Mouse (Mus musculus) heart, embryonic 14.5 days (tissue): ENCODE measurements at regions not wholly inside any gene's neighbourhood (a gene's known extent, or its start where the extent isn't known, plus 50 kb on each side); places are given as distances from the start of the nearest gene placed in this dataset.
A peak's percentile ranks its signal among the peaks of the same experiment; 100 is the strongest.

Source experiments
- ATAC-seq: fragments of 200-750 bp; cut with Nextera tagmentation; 2 replicates; pipeline ENCODE4 v1.8.0; 2017; ENCODE audit warnings: low read depth, moderate TSS enrichment; ENCODE audit not compliant: insufficient number of reproducible peaks, insufficient read depth, low FRiP score
- H3K27ac ChIP-seq, 2 experiments: fragments of 200-500 bp in 1 of 2; fragments of 300-500 bp in 1 of 2; sonication (generic) in 1 of 2; replicated peaks in 1 of 2; 2 replicates each; pipeline ENCODE4 v1.5.1; 2012 to 2014; ENCODE audit warnings: low read depth in 2 of 2, low read length in 2 of 2, control low read depth in 1 of 2, mild to moderate bottlenecking in 1 of 2, mixed read lengths in 1 of 2; ENCODE audit not compliant: control insufficient read depth in 1 of 2, insufficient read depth in 1 of 2
- H3K27me3 ChIP-seq: fragments of 300-500 bp; sonication (generic); 2 replicates; pipeline ENCODE4 v1.6.1; 2014; ENCODE audit warnings: mild to moderate bottlenecking, low read length, control low read depth; ENCODE audit not compliant: control insufficient read depth, insufficient read depth
- H3K36me3 ChIP-seq: fragments of 300-500 bp; sonication (generic); 2 replicates; pipeline ENCODE4 v1.6.1; 2014; ENCODE audit warnings: mild to moderate bottlenecking, control low read depth, low read length, mixed read lengths; ENCODE audit not compliant: control insufficient read depth, insufficient read depth
- H3K4me1 ChIP-seq, 2 experiments: fragments of 200-500 bp in 1 of 2; fragments of 300-500 bp in 1 of 2; sonication (generic) in 1 of 2; 2 replicates each; pipeline ENCODE4 v1.6.1; 2012 to 2014; ENCODE audit warnings: low read length in 2 of 2, control low read depth in 1 of 2, mixed read lengths in 1 of 2; ENCODE audit not compliant: control insufficient read depth in 2 of 2, insufficient read depth in 2 of 2
- H3K4me2 ChIP-seq: fragments of 300-500 bp; sonication (generic); 2 replicates; pipeline ENCODE4 v1.6.1; 2014; ENCODE audit warnings: mild to moderate bottlenecking, low read length
- H3K4me3 ChIP-seq, 2 experiments: fragments of 200-500 bp in 1 of 2; fragments of 300-500 bp in 1 of 2; sonication (generic) in 1 of 2; 2 replicates each; pipeline ENCODE4 v1.5.1; 2012 to 2014; ENCODE audit warnings: low read length in 2 of 2, mild to moderate bottlenecking in 2 of 2, control low read depth in 1 of 2, low read depth in 1 of 2, moderate library complexity in 1 of 2; ENCODE audit not compliant: control insufficient read depth in 1 of 2, insufficient read depth in 1 of 2
- H3K9ac ChIP-seq: fragments of 300-500 bp; sonication (generic); 2 replicates; pipeline ENCODE4 v1.6.1; 2014; ENCODE audit warnings: mild to moderate bottlenecking, low read length
- H3K9me3 ChIP-seq: fragments of 300-500 bp; sonication (generic); 2 replicates; pipeline ENCODE4 v1.6.1; 2016; ENCODE audit warnings: low read length, control low read depth; ENCODE audit not compliant: control insufficient read depth
- WGBS: fragments of 180-500 bp; shearing (Covaris S2); extraction: QIAGEN DNeasy Blood & Tissue Kit; methylation state at CpG from one replicate; pipeline ENCODE4 v1.1.7; 2014; 5-methylcytosine and 5-hydroxymethylcytosine counted together

GRCm38 (mm10) chr16:5431111-5431510 is 175.3 kb upstream of the Eef2kmt start:
- peaks cover 18 to 40% of the 10 kb centered on the region in 2 experiments for H3K4me1 ChIP-seq
- peak overlapping the region; percentile 55 for H3K9ac ChIP-seq

GRCm38 (mm10) chr16:5429466-5429865 is 173.7 kb upstream of the Eef2kmt start:
- H3K9me3 ChIP-seq, result no peaks in the 10 kb centered on the region
- no peak overlapping the region for H3K4me2 ChIP-seq
- H3K36me3 ChIP-seq, result no peaks in the 10 kb centered on the region
- 92% methylated on average over 2 of the region's 2 CpGs for WGBS
- H3K27me3 ChIP-seq, result no peaks in the 10 kb centered on the region
- no peak for ATAC-seq
- H3K27ac ChIP-seq, result no peak overlapping the region
- H3K4me1 ChIP-seq, result peaks cover 18 to 40% of the 10 kb centered on the region in 2 experiments
- H3K9ac ChIP-seq, result no peak overlapping the region
- no peak overlapping the region for H3K4me3 ChIP-seq

More at GRCm38 (mm10) chr16:5431111-5431510, 175.3 kb upstream of the Eef2kmt start:
- 14% methylated on average over 3 of the region's 3 CpGs for WGBS
- no peaks in the 10 kb centered on the region for H3K36me3 ChIP-seq
- peak overlapping the region; percentile 89 to 93 for H3K27ac ChIP-seq
- ATAC-seq, result peak; percentile 92
- H3K4me2 ChIP-seq, result peak overlapping the region; percentile 56
- no peaks in the 10 kb centered on the region for H3K27me3 ChIP-seq
- H3K4me3 ChIP-seq, result peak overlapping the region; percentile 25 to 34
- no peaks in the 10 kb centered on the region for H3K9me3 ChIP-seq

GRCm38 (mm10) chr16:5425908-5426307 is 170.1 kb upstream of the Eef2kmt start:
- no peaks in the 10 kb centered on the region for H3K9me3 ChIP-seq
- 81% methylated on average over 2 of the region's 2 CpGs for WGBS
- peaks cover 9 to 16% of the 10 kb centered on the region in 2 experiments; a peak in 3 of 4 replicates for H3K4me1 ChIP-seq
- H3K27me3 ChIP-seq, result no peaks in the 10 kb centered on the region
- no peak for ATAC-seq
- H3K9ac ChIP-seq, result no peak overlapping the region
- no peak overlapping the region for H3K4me3 ChIP-seq
- no peaks in the 10 kb centered on the region for H3K36me3 ChIP-seq
- H3K27ac ChIP-seq, result no peak overlapping the region
- no peak overlapping the region for H3K4me2 ChIP-seq

GRCm38 (mm10) chr16:5422041-5422440 is 166.3 kb upstream of the Eef2kmt start:
- Histone ChIP-seq H3K9ac (no peak overlapping the region), H3K4me1 (peaks cover 10 to 17% of the 10 kb centered on the region in 2 experiments; a peak in 3 of 4 replicates), H3K36me3 (no peaks in the 10 kb centered on the region), H3K27me3 (no peaks in the 10 kb centered on the region), H3K4me2 (no peak overlapping the region), H3K9me3 (no peaks in the 10 kb centered on the region), H3K4me3 (no peak overlapping the region), H3K27ac (no peak overlapping the region)
- WGBS, result 85% methylated on average over 6 of the region's 6 CpGs
- ATAC-seq, result no peak

- 75% methylated on average over 5 of the region's 5 CpGs for WGBS
- no peaks in the 10 kb centered on the region for H3K9me3 ChIP-seq
These were observed 165.8 kb upstream of the Eef2kmt start for GRCm38 (mm10) chr16:5421591-5421990.

GRCm38 (mm10) chr16:5419467-5419866 is 163.7 kb upstream of the Eef2kmt start:
- H3K36me3 ChIP-seq, result no peaks in the 10 kb centered on the region
- no peak overlapping the region for H3K4me2 ChIP-seq
- H3K9me3 ChIP-seq, result no peaks in the 10 kb centered on the region
- H3K27ac ChIP-seq, result peak overlapping the region; percentile 29 to 39; a peak in 3 of 4 replicates
- no peak for ATAC-seq
- H3K4me1 ChIP-seq, result peaks cover 9 to 16% of the 10 kb centered on the region in 2 experiments; a peak in 3 of 4 replicates
- H3K4me3 ChIP-seq, result no peak overlapping the region
- H3K9ac ChIP-seq, result no peak overlapping the region
- H3K27me3 ChIP-seq, result no peaks in the 10 kb centered on the region
- 78% methylated on average over 3 of the region's 3 CpGs for WGBS

More at GRCm38 (mm10) chr16:5421591-5421990, 165.8 kb upstream of the Eef2kmt start:
- Histone ChIP-seq H3K4me1 (peaks cover 9 to 16% of the 10 kb centered on the region in 2 experiments; a peak in 3 of 4 replicates), H3K27ac (no peak overlapping the region), H3K27me3 (no peaks in the 10 kb centered on the region), H3K4me2 (no peak overlapping the region), H3K9ac (no peak overlapping the region), H3K36me3 (no peaks in the 10 kb centered on the region), H3K4me3 (no peak overlapping the region)
- ATAC-seq, result no peak

- H3K4me3 ChIP-seq, result no peak overlapping the region
- no peaks in the 10 kb centered on the region for H3K36me3 ChIP-seq
- no peaks in the 10 kb centered on the region for H3K27me3 ChIP-seq
- no peak overlapping the region for H3K9ac ChIP-seq
- peaks cover 9 to 16% of the 10 kb centered on the region in 2 experiments; a peak in 3 of 4 replicates for H3K4me1 ChIP-seq
- peak overlapping the region; percentile 29 to 39 for H3K27ac ChIP-seq
- no peaks in the 10 kb centered on the region for H3K9me3 ChIP-seq
- ATAC-seq, result peak; percentile 76
- H3K4me2 ChIP-seq, result no peak overlapping the region
- 36% methylated on average over 4 of the region's 4 CpGs for WGBS
These were observed 162.8 kb upstream of the Eef2kmt start for GRCm38 (mm10) chr16:5418462-5419197.
